Mouse (Mus musculus) neutrophil, adult 83 days (primary cell): ENCODE results near the gene Pet100. TPM values are rescaled to one million over a fixed set of nuclear protein-coding genes. Genes with fewer than 3 reads are reported as not detected.

Experiments
- total RNA-seq, 2 experiments: library from RNA; stranded (reverse); gene quantifications; one replicate each; pipeline ENCODE4 v1.2.4; 2023

Gene Pet100
- 100 to 1,000 TPM; 104 to 110 TPM for total RNA-seq

DNA sequence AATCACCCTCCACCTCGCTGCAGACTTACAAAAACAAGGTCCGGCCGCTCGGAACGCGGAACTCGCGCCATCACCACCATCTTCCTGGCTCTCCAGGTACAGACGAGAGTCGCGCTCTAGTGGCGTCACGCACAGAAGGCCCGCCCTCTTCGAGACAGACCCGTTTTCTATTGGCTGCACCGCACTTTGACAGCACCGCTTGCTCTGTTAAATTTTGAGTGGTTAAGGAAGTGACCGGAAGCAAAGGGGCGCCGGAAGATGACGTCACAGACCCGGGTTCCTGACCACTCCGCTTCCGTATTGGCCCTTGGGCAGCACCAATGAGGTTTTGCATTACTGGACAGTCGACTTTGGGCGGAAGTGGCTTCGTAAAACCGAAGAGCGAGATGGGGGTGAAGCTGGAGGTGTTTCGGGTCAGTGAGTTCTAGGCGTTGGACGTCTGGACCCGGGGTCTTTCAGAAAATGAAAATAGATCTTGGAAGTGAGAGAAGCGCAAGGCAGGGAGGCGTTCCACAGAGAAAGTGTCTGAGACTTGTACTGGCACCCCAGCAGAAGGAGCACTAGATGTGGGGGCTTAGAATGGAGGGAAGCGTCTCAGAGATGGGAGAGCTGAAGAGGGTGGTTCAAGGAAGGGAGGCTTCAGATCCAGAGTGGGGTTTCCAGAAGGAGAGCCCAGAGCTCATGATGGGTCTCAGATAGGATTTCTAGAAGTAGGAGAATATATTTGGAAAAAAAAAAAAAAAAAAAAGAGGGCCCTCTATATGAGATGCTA is at the start of gene Pet100, which contains the start of gene Xab2:
Pet100 (plus strand) TSS at position 350 of the 772 bp plus-strand sequence.
Xab2 (minus strand) TSS at position 118 of the 772 bp plus-strand sequence.

GRCm38 (mm10) chr8:3586993-3587390 is 34.4 kb upstream of the Pet100 start, which contains the start of gene Camsap3:
Gene Camsap3, plus strand, starts transcription at chr8:3587293.

GRCm38 (mm10) chr8:3625445-3625844 is 4.1 kb downstream of the Pet100 start, which contains the start of gene Pcp2:
Gene Pcp2, minus strand, starts transcription at chr8:3625545.

GRCm38 (mm10) chr8:3630647-3631477 is 9.5 kb downstream of the Pet100 start, which contains the start of gene Stxbp2:
Gene Stxbp2, plus strand, starts transcription at chr8:3630955.

GRCm38 (mm10) chr8:3655526-3655925 is 34.2 kb downstream of the Pet100 start, which contains the start of gene Retn:
Gene Retn, plus strand, starts transcription at chr8:3655770.

GRCm38 (mm10) chr8:3665507-3665906 is 44.2 kb downstream of the Pet100 start, which contains the start of gene Mcemp1:
Gene Mcemp1, plus strand, starts transcription at chr8:3665754.

GRCm38 (mm10) chr8:3671980-3672491 is 50.7 kb downstream of the Pet100 start, which contains the start of gene Fcor:
Gene Fcor, minus strand, starts transcription at chr8:3672362.

Other genes with a start within 250 kb of the Pet100 start
- 100 to 1,000 TPM in 1 of 2 experiments, 10 to 100 TPM in 1; 88.5 to 108 TPM for gene Arhgef18, start 228.5 kb upstream of the Pet100 start, total RNA-seq
- gene Pex11g, start 153.9 kb upstream of the Pet100 start, total RNA-seq: under 1 TPM; 0.60 to 0.81 TPM
- under 1 TPM; 0.22 to 0.26 TPM for gene Tex45, start 150.7 kb upstream of the Pet100 start, total RNA-seq
- gene Zfp358, start 128.4 kb upstream of the Pet100 start, total RNA-seq: 1 to 10 TPM; 5.0 to 5.5 TPM
- 10 to 100 TPM; 27.1 to 36.8 TPM for gene Mcoln1, start 121.1 kb upstream of the Pet100 start, total RNA-seq
- 10 to 100 TPM; 28.1 to 30.0 TPM for gene Pnpla6, start 106.2 kb upstream of the Pet100 start, total RNA-seq
- gene C330021F23Rik, start 53.6 kb upstream of the Pet100 start, total RNA-seq: not detected
- gene Camsap3, start 34.3 kb upstream of the Pet100 start, total RNA-seq: under 1 TPM; 0.11 to 0.68 TPM
- gene Xab2, start 232 bp upstream of the Pet100 start, total RNA-seq: 10 to 100 TPM; 38.0 to 40.5 TPM
- not detected for gene Pcp2, start 4.0 kb downstream of the Pet100 start, total RNA-seq
- gene Stxbp2, start 9.4 kb downstream of the Pet100 start, total RNA-seq: 100 to 1,000 TPM; 304 to 323 TPM
- gene Retn, start 34.2 kb downstream of the Pet100 start, total RNA-seq: 1 to 10 TPM; 1.6 to 1.7 TPM
- 100 to 1,000 TPM; 317 to 329 TPM for gene Mcemp1, start 44.2 kb downstream of the Pet100 start, total RNA-seq
- 1 to 10 TPM; 5.6 to 5.8 TPM for gene Fcor, start 50.8 kb downstream of the Pet100 start, total RNA-seq
- 10 to 100 TPM; 11.7 to 14.0 TPM for gene Trappc5, start 54.8 kb downstream of the Pet100 start, total RNA-seq
- under 1 TPM; 0.29 to 0.70 TPM for gene Fcer2a, start 72.6 kb downstream of the Pet100 start, total RNA-seq
- not detected for gene Clec4g, start 99.1 kb downstream of the Pet100 start, total RNA-seq
- 1 to 10 TPM; 6.7 to 7.7 TPM for gene Cd209a, start 127.4 kb downstream of the Pet100 start, total RNA-seq
- not detected for gene Cd209e, start 232.8 kb downstream of the Pet100 start, total RNA-seq